Mouse (Mus musculus): Measurements from ENCODE around the gene Lrmp.

DNA sequence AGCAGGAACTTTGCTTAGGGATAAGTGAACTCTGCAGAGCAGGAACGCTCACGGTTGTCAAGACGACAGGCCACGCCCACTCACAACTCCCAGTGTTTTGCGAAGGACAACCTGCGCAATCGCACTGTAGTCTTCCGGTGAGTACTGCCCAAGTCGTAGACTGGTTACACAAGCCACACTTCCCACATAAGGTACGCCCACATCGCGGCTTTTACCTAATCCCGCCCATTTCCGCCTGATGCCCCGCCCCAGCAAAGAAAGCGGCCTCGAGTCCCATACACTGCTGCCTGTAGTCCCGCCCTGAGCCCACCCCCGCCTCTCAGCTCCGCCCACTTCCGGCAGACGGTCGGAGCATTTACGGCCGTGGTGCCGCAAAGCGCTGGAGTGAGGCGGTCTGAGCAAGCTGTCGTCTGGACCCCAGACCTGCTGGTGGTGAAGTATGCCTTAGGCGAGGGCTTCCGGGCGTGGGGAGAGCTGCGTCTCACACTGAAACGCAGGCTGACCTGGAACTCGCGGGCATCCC lies 95.4 kb downstream of the Lrmp start, which contains the start of the genes Casc1 and Etfrf1:
- peak; percentile 12; the same call in 1 of the 2 replicates for TF ChIP-seq CTCF (IDR thresholded peaks at IDR 0.05; ENCODE audit: control insufficient read depth, insufficient read depth, low read length)
- peak; percentile 91 for TF ChIP-seq POLR2A (IDR thresholded peaks at IDR 0.05; ENCODE audit: borderline replicate concordance, control insufficient read depth, low read depth, low read length)

Measured in bone marrow, adult 2 months (tissue).